Mouse (Mus musculus) liver, postnatal 0 days (tissue): ENCODE results near the gene Dusp23.

Experiments used
- CTCF ChIP-seq: sonication (generic); IDR thresholded peaks from 2 replicates; pipeline ENCODE4 v1.5.1; 2016; ENCODE audit warnings: antibody characterized with exemption, low read depth
- EP300 ChIP-seq: IDR thresholded peaks from 2 replicates; pipeline ENCODE4 v1.6.1; 2016; ENCODE audit warnings: antibody characterized with exemption, low read depth, mild to moderate bottlenecking

GRCm38 (mm10) chr1:172629831-172630230, 2.9 kb downstream of the Dusp23 start:
- TF ChIP-seq CTCF (no peak), EP300 (no peak)
